Mouse (Mus musculus) testis, adult 2 months (tissue): ENCODE measurements around the gene Itpr1. TPM values are rescaled to one million over a fixed set of nuclear protein-coding genes. Genes with fewer than 3 reads are reported as not detected.

Experiments used
- H3K27ac ChIP-seq: fragments of 200-500 bp; 2 replicates; pipeline ENCODE4 v1.5.1; 2012; ENCODE audit warnings: low read depth, low read length; ENCODE audit not compliant: control insufficient read depth, insufficient read depth
- H3K27me3 ChIP-seq: fragments of 200-500 bp; 2 replicates; pipeline ENCODE4 v1.6.1; 2012; ENCODE audit warnings: mild to moderate bottlenecking, low read length, moderate library complexity; ENCODE audit not compliant: control insufficient read depth, insufficient read depth
- H3K36me3 ChIP-seq: fragments of 200-500 bp; 2 replicates; pipeline ENCODE4 v1.6.1; 2012; ENCODE audit warnings: mild to moderate bottlenecking, low read length; ENCODE audit not compliant: control insufficient read depth, insufficient read depth
- H3K4me1 ChIP-seq: fragments of 200-500 bp; 2 replicates; pipeline ENCODE4 v1.6.1; 2012; ENCODE audit warnings: low read length; ENCODE audit not compliant: control insufficient read depth, insufficient read depth
- H3K4me3 ChIP-seq: fragments of 200-500 bp; 2 replicates; pipeline ENCODE4 v1.5.1; 2012; ENCODE audit warnings: low read depth, mild to moderate bottlenecking, low read length, moderate library complexity, mixed read lengths; ENCODE audit not compliant: control insufficient read depth
- CTCF ChIP-seq: fragments of 200-500 bp; IDR thresholded peaks from 2 replicates; pipeline ENCODE4 v1.5.1; 2012; ENCODE audit warnings: low read depth, mild to moderate bottlenecking, inconsistent platforms, low read length, moderate library complexity; ENCODE audit not compliant: control insufficient read depth, insufficient read depth, insufficient replicate concordance
- POLR2A ChIP-seq: fragments of 200-500 bp; IDR thresholded peaks from 2 replicates; pipeline ENCODE4 v1.6.1; 2012; ENCODE audit warnings: low read depth, mild to moderate bottlenecking, inconsistent platforms, low read length, moderate library complexity; ENCODE audit not compliant: control insufficient read depth
- polyA plus RNA-seq: library from polyadenylated mRNA; depleted of rRNA; stranded (reverse); fragments of >200 nt; gene quantifications from 2 replicates; pipeline ENCODE4 v1.2.3, GENCODE M21; 2012

Gene Itpr1
- polyA plus RNA-seq, 1 experiment = 7.3 TPM

DNA sequence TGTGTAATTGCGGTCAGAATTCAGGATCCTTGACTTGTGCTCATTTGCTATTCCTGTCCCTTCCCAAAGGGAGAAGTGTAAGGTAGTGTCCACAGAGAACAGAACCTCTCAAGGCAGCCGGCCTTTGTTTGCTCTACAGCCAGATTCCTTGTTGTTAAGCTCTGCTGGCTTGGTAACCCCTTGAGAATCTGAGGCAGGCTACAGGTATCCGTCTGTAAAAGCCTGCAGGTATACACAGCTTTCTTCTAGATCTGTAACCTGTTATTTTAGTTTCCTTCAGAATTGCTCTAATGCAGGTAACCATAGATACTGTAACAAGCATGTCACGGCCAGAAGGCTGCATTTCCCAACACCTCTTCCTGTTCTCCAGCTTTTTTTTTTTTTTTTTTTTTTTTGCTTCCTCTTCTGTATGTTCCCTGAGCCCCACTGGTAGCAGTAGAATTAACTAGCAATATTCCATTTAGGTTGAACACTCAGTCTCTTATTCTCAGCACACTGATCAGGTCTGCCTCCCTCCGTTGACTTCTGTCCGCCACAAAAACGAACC, 158.5 kb downstream of the Itpr1 start:
- TF ChIP-seq CTCF = no peak
- no peak for TF ChIP-seq POLR2A
- no peak overlapping the region for H3K27ac ChIP-seq
- H3K36me3 ChIP-seq = no peaks in the 10 kb centered on the region
- no peak overlapping the region for H3K4me3 ChIP-seq
- H3K4me1 ChIP-seq = no peaks in the 10 kb centered on the region
- no peaks in the 10 kb centered on the region for H3K27me3 ChIP-seq

GRCm38 (mm10) chr6:108374019-108374418, 161.1 kb downstream of the Itpr1 start:
- TF ChIP-seq CTCF (no peak), POLR2A (no peak)
- no peak overlapping the region for H3K4me3 ChIP-seq
- H3K4me1 ChIP-seq = no peaks in the 10 kb centered on the region
- H3K27ac ChIP-seq = no peak overlapping the region
- H3K27me3 ChIP-seq = no peaks in the 10 kb centered on the region
- H3K36me3 ChIP-seq = no peaks in the 10 kb centered on the region

DNA sequence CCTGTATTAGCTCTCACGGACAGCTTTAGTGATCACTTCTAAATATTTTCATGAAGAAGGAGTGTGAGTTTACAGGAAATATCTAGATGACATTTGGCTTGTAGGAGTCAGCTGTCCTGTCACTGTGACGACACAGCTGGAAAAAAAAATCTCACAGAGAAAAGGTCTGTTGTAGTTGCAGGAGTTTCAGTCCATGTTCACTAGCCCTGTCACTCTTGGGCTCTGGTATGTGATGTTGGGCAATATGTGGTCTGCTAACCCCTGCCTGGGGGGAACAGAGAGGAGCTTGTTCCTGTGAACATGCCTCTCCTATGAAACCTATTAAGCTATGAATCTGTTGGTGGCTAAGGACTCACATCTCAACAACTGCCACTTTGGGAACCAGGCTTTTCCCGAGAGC, 166.1 kb downstream of the Itpr1 start:
- H3K4me3 ChIP-seq = no peak overlapping the region
- TF ChIP-seq POLR2A = no peak
- TF ChIP-seq CTCF = no peak
- no peaks in the 10 kb centered on the region for H3K4me1 ChIP-seq
- no peaks in the 10 kb centered on the region for H3K36me3 ChIP-seq
- no peak overlapping the region for H3K27ac ChIP-seq
- no peaks in the 10 kb centered on the region for H3K27me3 ChIP-seq

GRCm38 (mm10) chr6:108380209-108380608, 167.3 kb downstream of the Itpr1 start:
- Histone ChIP-seq H3K4me1 (no peaks in the 10 kb centered on the region), H3K27me3 (no peaks in the 10 kb centered on the region), H3K27ac (no peak overlapping the region), H3K4me3 (no peak overlapping the region), H3K36me3 (no peaks in the 10 kb centered on the region)
- TF ChIP-seq POLR2A (no peak), CTCF (no peak)

DNA sequence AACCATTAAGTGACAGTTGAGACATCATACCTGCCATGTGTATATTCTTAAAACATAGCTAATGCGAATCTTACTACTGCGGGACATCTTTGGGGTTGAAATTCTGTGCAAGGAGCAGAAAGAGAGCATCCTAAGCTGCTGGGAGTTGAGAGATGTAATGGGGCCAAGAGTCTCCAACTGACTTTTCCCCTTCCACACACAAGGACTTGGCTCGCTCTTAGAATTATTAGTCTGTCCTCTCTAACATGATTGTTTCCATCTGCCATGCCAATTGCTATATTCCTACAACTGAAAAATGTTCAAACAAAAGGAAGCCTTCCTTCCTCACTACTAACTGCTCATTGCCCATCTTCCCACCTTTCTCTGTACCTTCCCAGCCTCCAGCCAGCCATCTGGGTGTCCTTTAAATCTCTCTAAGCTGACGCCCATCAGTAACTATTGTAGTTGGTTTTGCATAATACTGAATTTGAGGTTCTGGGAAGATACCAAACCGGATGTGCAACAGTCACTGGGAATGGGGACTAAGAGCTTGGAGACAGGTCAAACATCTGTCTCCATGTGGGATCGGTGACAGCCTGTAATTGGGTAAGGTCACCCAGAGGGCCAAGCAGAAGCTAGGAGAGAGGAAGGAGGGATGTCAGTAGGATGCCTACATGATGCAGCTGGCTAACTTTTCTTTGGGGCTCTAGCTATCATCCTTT, 177.9 kb downstream of the Itpr1 start:
- no peak overlapping the region for H3K4me3 ChIP-seq
- no peaks in the 10 kb centered on the region for H3K4me1 ChIP-seq
- H3K27ac ChIP-seq = no peak overlapping the region
- H3K36me3 ChIP-seq = no peaks in the 10 kb centered on the region
- no peak for TF ChIP-seq POLR2A
- no peak for TF ChIP-seq CTCF
- no peaks in the 10 kb centered on the region for H3K27me3 ChIP-seq

- H3K27me3 ChIP-seq = no peaks in the 10 kb centered on the region
- H3K4me1 ChIP-seq = no peaks in the 10 kb centered on the region
- TF ChIP-seq POLR2A = no peak
- no peak for TF ChIP-seq CTCF
- H3K27ac ChIP-seq = no peak overlapping the region
- no peak overlapping the region for H3K4me3 ChIP-seq
- H3K36me3 ChIP-seq = no peaks in the 10 kb centered on the region
These were observed 180.2 kb downstream of the Itpr1 start for GRCm38 (mm10) chr6:108393131-108393530.

DNA sequence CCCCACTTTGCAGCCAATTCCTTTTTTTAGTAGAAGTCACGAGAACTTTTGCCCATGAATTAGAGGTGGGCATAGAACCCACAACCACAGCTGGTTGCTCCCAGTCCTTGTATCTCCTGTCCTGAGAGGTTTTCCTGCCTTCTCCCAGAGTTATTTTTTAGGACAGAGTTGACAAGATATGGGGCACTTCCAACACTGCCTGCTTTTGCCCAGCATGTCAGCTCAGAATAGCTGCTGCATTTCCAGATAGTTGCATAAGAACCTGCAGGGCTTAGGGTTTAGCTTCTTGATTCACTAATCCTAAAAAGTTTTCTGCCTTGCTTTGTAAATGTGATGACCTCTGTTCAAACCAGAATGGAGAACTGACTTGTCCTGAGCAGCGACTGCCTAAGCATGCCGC, 185.1 kb downstream of the Itpr1 start:
- H3K27ac ChIP-seq = no peak overlapping the region
- TF ChIP-seq CTCF = no peak
- TF ChIP-seq POLR2A = no peak
- no peak overlapping the region for H3K4me3 ChIP-seq
- H3K27me3 ChIP-seq = no peaks in the 10 kb centered on the region
- H3K36me3 ChIP-seq = no peaks in the 10 kb centered on the region
- H3K4me1 ChIP-seq = no peaks in the 10 kb centered on the region

- Histone ChIP-seq H3K4me3 (no peak overlapping the region), H3K36me3 (no peaks in the 10 kb centered on the region), H3K27ac (no peak overlapping the region), H3K4me1 (no peaks in the 10 kb centered on the region), H3K27me3 (no peaks in the 10 kb centered on the region)
- no peak for TF ChIP-seq POLR2A
- no peak for TF ChIP-seq CTCF
These were observed 188.6 kb downstream of the Itpr1 start for GRCm38 (mm10) chr6:108401412-108401955.
